Mouse (Mus musculus): ENCODE results near the gene Taf10.

GRCm38 (mm10) chr7:105786506-105787284 lies 42.5 kb upstream of the Taf10 start:
- TF ChIP-seq TAL1 (conservative IDR thresholded peaks at IDR 0.05; ENCODE audit: low read depth, low read length): no peak
- TF ChIP-seq GATA1 (IDR thresholded peaks at IDR 0.05; ENCODE audit: borderline replicate concordance, low read length): no peak
- no peak for TF ChIP-seq CTCF (IDR thresholded peaks at IDR 0.05; ENCODE audit: low read depth, low read length)
- TF ChIP-seq POLR2AphosphoS5 (IDR thresholded peaks at IDR 0.05; ENCODE audit: insufficient replicate concordance, low read depth, low read length): no peak
- TF ChIP-seq GATA2 (IDR thresholded peaks at IDR 0.05; ENCODE audit: borderline replicate concordance, low read depth, low read length): no peak

All from G1E (cell line).